Mouse (Mus musculus) cerebellum, adult 2 months (tissue): ENCODE measurements around the gene Pfn1.

ENCODE experiments used
- CTCF ChIP-seq: fragments of 200-500 bp; IDR thresholded peaks from 2 replicates; pipeline ENCODE4 v1.5.1; 2011; ENCODE audit warnings: low read depth, mild to moderate bottlenecking, control low read depth, low read length, moderate library complexity, borderline replicate concordance; ENCODE audit not compliant: insufficient read depth
- POLR2A ChIP-seq: fragments of 200-500 bp; IDR thresholded peaks from 2 replicates; pipeline ENCODE4 v1.6.1; 2011; ENCODE audit warnings: low read length, control low read depth, borderline replicate concordance; ENCODE audit not compliant: insufficient read depth

- TF ChIP-seq CTCF: no peak
- no peak for TF ChIP-seq POLR2A
These were observed 8.8 kb downstream of the Pfn1 start for GRCm38 (mm10) chr11:70645461-70646258.
